Mouse (Mus musculus) lung, adult 2 months (tissue): Measurements from ENCODE around the gene Dgcr6. TPM values are rescaled to one million over a fixed set of nuclear protein-coding genes. Genes with fewer than 3 reads are reported as not detected.

Experiments used
- DNase-seq: peaks from one replicate; pipeline ENCODE4 v3.0.0; 2022
- H3K4me1 ChIP-seq: fragments of 200-500 bp; 2 replicates; pipeline ENCODE4 v1.6.1; 2011; ENCODE audit warnings: low read length; ENCODE audit not compliant: control insufficient read depth, insufficient read depth
- H3K4me3 ChIP-seq: fragments of 200-500 bp; replicated peaks from 2 replicates; pipeline ENCODE3; 2011; ENCODE audit warnings: low read depth, mild to moderate bottlenecking, control low read depth, low read length; ENCODE audit errors: extremely low read depth
- CTCF ChIP-seq: fragments of 200-500 bp; IDR thresholded peaks from 2 replicates; pipeline ENCODE4 v1.5.1; 2011; ENCODE audit warnings: mild to moderate bottlenecking, low read length, control low read depth; ENCODE audit not compliant: insufficient read depth
- POLR2A ChIP-seq: fragments of 200-500 bp; IDR thresholded peaks from 2 replicates; pipeline ENCODE4 v1.6.1; 2011; ENCODE audit warnings: low read depth, mild to moderate bottlenecking, control low read depth, low read length, borderline replicate concordance; ENCODE audit errors: extremely low read depth
- WGBS: fragments of 180-500 bp; shearing (Covaris S2); methylation state at CpG from one replicate; pipeline ENCODE4 v1.1.7; 2018; 5-methylcytosine and 5-hydroxymethylcytosine counted together
- polyA plus RNA-seq: library from polyadenylated mRNA; depleted of rRNA; stranded (reverse); fragments of >200 nt; gene quantifications from 2 replicates; pipeline ENCODE4 v1.2.3, GENCODE M21; 2012

Dgcr6 gene
- polyA plus RNA-seq, 1 experiment, result 59.2 TPM

- TF ChIP-seq CTCF (peak; percentile 45; the same call in 1 of the 2 replicates), POLR2A (no peak)
- peak; percentile 21 for DNase-seq
- Histone ChIP-seq H3K4me1 (no peaks in the 10 kb centered on the region), H3K4me3 (no peak overlapping the region)
- WGBS, result 28% methylated on average over 16 of the region's 16 CpGs
Measured at GRCm38 (mm10) chr16:18036425-18036955, 16.2 kb upstream of the Dgcr6 start.

- TF ChIP-seq POLR2A (no peak), CTCF (no peak)
- 44% methylated on average over 9 of the region's 9 CpGs for WGBS
- no peak for DNase-seq
- Histone ChIP-seq H3K4me1 (no peaks in the 10 kb centered on the region), H3K4me3 (no peak overlapping the region)
Measured at GRCm38 (mm10) chr16:18037025-18037424, 15.6 kb upstream of the Dgcr6 start.

- H3K4me3 ChIP-seq, result no peak overlapping the region
- 81% methylated on average over 10 of the region's 10 CpGs for WGBS
- DNase-seq, result no peak
- no peak for TF ChIP-seq POLR2A
- no peaks in the 10 kb centered on the region for H3K4me1 ChIP-seq
Measured at GRCm38 (mm10) chr16:18044991-18045390, 7.7 kb upstream of the Dgcr6 start.

GRCm38 (mm10) chr16:18047660-18048059, 5.0 kb upstream of the Dgcr6 start:
- no peak overlapping the region for H3K4me3 ChIP-seq
- peak; percentile 36; the same call in 1 of the 2 replicates for TF ChIP-seq CTCF
- no peak for TF ChIP-seq POLR2A
- DNase-seq, result no peak
- H3K4me1 ChIP-seq, result no peaks in the 10 kb centered on the region
- WGBS, result 2% methylated on average over 3 of the region's 3 CpGs

GRCm38 (mm10) chr16:18048071-18048470, 4.6 kb upstream of the Dgcr6 start:
- no peaks in the 10 kb centered on the region for H3K4me1 ChIP-seq
- 59% methylated on average over 8 of the region's 8 CpGs for WGBS
- H3K4me3 ChIP-seq, result no peak overlapping the region
- DNase-seq, result no peak
- no peak for TF ChIP-seq CTCF
- no peak for TF ChIP-seq POLR2A

- TF ChIP-seq CTCF (no peak), POLR2A (no peak)
- Histone ChIP-seq H3K4me1 (no peaks in the 10 kb centered on the region), H3K4me3 (no peak overlapping the region)
- DNase-seq, result no peak
- 48% methylated on average over 7 of the region's 7 CpGs for WGBS
Measured at GRCm38 (mm10) chr16:18052322-18052721, 338 bp upstream of the Dgcr6 start.

- no peak for TF ChIP-seq CTCF
- TF ChIP-seq POLR2A, result no peak
- no peaks in the 10 kb centered on the region for H3K4me1 ChIP-seq
- H3K4me3 ChIP-seq, result no peak overlapping the region
- DNase-seq, result no peak
- WGBS, result 51% methylated on average over 2 of the region's 2 CpGs
Measured at GRCm38 (mm10) chr16:18056215-18056614, 3.6 kb downstream of the Dgcr6 start.

GRCm38 (mm10) chr16:18058331-18058731, 5.7 kb downstream of the Dgcr6 start:
- no peaks in the 10 kb centered on the region for H3K4me1 ChIP-seq
- no peak overlapping the region for H3K4me3 ChIP-seq
- DNase-seq, result no peak
- TF ChIP-seq POLR2A, result no peak
- TF ChIP-seq CTCF, result no peak
- 59% methylated on average over 6 of the region's 6 CpGs for WGBS

- 63% methylated on average over 10 of the region's 10 CpGs for WGBS
- no peak for DNase-seq
- no peaks in the 10 kb centered on the region for H3K4me1 ChIP-seq
- TF ChIP-seq POLR2A (no peak), CTCF (no peak)
- H3K4me3 ChIP-seq, result no peak overlapping the region
Measured at GRCm38 (mm10) chr16:18059243-18059642, 6.6 kb downstream of the Dgcr6 start.

GRCm38 (mm10) chr16:18061201-18061600, 8.5 kb downstream of the Dgcr6 start:
- WGBS, result 61% methylated on average over 11 of the region's 11 CpGs

More at GRCm38 (mm10) chr16:18061201-18061600, 8.5 kb downstream of the Dgcr6 start:
- no peak overlapping the region for H3K4me3 ChIP-seq
- no peaks in the 10 kb centered on the region for H3K4me1 ChIP-seq
- no peak for DNase-seq
- TF ChIP-seq POLR2A (no peak), CTCF (no peak)
